Mouse (Mus musculus) olfactory bulb, adult 2 months (tissue): ENCODE measurements around the gene Rsph14. TPM values are rescaled to one million over a fixed set of nuclear protein-coding genes. Genes with fewer than 3 reads are reported as not detected.

Experiments
- H3K27ac ChIP-seq: fragments of 200-500 bp; 2 replicates; pipeline ENCODE4 v1.5.1; 2012; ENCODE audit warnings: low read depth, low read length; ENCODE audit not compliant: insufficient read depth
- H3K4me1 ChIP-seq: fragments of 200-500 bp; 2 replicates; pipeline ENCODE4 v1.6.1; 2012; ENCODE audit warnings: low read length; ENCODE audit not compliant: control insufficient read depth, insufficient read depth
- H3K4me3 ChIP-seq: fragments of 200-500 bp; 2 replicates; pipeline ENCODE4 v1.5.1; 2012; ENCODE audit warnings: mild to moderate bottlenecking, low read depth, low read length, moderate library complexity; ENCODE audit not compliant: insufficient read depth
- CTCF ChIP-seq: fragments of 200-500 bp; IDR thresholded peaks from 2 replicates; pipeline ENCODE4 v1.5.1; 2012; ENCODE audit warnings: low read depth, mild to moderate bottlenecking, low read length, moderate library complexity; ENCODE audit not compliant: insufficient read depth
- POLR2A ChIP-seq: fragments of 200-500 bp; IDR thresholded peaks from 2 replicates; pipeline ENCODE4 v1.6.1; 2012; ENCODE audit warnings: mild to moderate bottlenecking, low read depth, low read length, moderate library complexity; ENCODE audit not compliant: insufficient read depth
- WGBS: fragments of 180-500 bp; shearing (Covaris S2); methylation state at CpG from one replicate; pipeline ENCODE4 v1.1.7; 2018; 5-methylcytosine and 5-hydroxymethylcytosine counted together
- polyA plus RNA-seq: library from polyadenylated mRNA; stranded (reverse); fragments of >200 nt; gene quantifications from 2 replicates; pipeline ENCODE4 v1.2.4, GENCODE M21; 2012; ENCODE audit warnings: low replicate concordance; ENCODE audit not compliant: missing spikeins, insufficient read depth, insufficient read length

The Rsph14 gene
- polyA plus RNA-seq, 1 experiment: not detected

DNA sequence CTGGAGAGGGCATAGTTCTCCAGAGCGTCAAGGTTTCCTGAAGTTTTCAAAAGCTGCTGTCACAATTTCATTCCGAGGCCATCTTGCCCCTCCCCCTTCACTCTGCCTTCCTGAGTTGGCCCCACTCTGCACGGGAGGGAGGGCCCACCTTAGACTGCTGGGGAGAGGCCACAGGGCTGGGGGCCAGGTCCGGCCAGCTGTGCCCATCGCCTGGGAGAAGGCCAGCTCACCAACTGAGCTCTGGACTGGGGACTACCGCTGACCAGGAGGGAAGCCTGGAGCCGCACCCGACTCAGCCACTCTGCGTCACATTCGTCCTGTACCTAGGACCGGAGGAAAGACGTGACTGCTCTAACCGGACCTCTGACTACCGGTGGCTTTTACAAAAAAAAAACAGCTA, 16.9 kb downstream of the Rsph14 start:
- no peak overlapping the region for H3K27ac ChIP-seq
- TF ChIP-seq POLR2A (no peak), CTCF (no peak)
- H3K4me3 ChIP-seq: no peak overlapping the region
- WGBS: 56% methylated on average over 14 of the region's 14 CpGs
- peaks cover 36% of the 10 kb centered on the region for H3K4me1 ChIP-seq

DNA sequence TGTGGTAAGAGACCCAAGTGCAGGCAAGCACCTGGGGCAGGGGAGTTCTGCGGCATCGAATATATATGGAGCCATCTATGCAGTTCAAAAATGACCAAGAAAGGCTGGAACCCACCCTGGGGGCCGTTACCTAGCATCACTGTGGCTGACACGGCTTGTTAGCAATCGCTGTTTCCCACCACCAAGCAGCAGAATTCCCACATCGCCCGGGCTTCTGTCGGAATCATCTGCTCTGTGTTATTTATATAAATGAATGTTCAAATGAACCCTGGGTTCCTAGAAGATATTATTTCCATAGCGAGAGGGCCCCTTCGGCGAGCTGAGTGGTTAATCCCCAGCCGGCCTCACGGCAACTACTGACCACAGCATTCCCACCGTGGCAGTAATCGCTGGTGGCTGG, 21.7 kb downstream of the Rsph14 start:
- TF ChIP-seq CTCF (no peak), POLR2A (no peak)
- H3K4me3 ChIP-seq: no peak overlapping the region
- WGBS: 74% methylated on average over 15 of the region's 15 CpGs
- no peak overlapping the region for H3K27ac ChIP-seq
- H3K4me1 ChIP-seq: peaks cover 49% of the 10 kb centered on the region

DNA sequence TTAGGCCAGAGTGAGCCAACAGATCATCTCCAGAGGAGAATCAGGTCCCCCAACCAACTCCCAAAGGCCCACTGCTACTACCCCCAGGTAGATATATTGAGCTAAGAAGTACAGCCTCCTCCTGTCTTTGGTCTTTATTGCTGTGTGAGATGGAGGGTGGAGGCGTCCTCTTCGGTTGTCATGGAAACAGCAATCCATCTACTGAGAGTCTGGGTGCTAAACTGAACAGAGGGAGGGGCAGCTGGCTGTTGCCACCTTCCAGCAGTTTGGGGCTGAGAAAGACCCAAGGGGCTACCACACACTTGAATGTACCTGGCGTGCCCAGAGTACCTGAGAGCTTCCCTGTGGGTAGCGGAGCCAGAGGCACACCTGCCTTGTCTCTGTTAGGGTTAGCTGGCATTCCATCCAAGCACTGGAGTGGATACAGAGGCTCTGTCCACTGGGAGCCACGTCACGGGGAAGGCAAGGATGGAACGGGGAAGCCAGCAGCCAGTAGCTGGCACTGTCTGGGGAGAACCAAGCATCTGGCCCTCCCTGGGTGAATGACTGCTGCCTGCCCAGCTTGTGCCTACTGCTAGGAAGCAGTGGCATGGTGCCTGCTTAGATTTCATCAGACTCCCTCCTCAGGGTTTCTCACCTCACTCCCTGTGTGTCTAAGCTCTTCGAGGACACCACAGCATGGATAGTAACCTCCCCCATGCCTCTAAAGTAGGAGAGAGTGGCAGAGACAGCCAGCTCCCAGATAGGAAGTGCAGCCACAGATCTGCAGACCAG, 25.3 kb downstream of the Rsph14 start:
- Histone ChIP-seq H3K4me3 (no peak overlapping the region), H3K4me1 (peaks cover 32% of the 10 kb centered on the region), H3K27ac (no peak overlapping the region)
- no peak for TF ChIP-seq POLR2A
- no peak for TF ChIP-seq CTCF
- WGBS: 59% methylated on average over 8 of the region's 8 CpGs

DNA sequence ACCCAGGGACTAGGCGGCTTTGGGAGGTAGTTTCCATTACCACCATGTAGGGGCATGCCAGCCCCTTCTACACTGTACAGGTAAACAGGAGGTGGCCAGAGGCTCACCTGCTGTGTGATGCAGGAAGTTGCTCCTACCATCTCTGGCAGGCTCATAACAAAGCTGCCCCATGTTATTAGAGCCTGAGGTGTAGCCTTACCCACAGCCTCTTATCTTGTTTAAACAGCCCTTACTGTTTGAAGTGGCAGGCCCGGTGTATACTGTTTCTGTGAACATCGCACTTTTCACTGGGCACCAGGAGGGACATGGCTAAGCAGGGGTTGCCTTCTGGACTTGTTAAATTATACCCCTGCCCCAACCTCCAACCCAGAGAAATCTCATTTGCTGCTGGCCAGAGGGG, 28.3 kb downstream of the Rsph14 start:
- Histone ChIP-seq H3K4me3 (no peak overlapping the region), H3K27ac (no peak overlapping the region), H3K4me1 (peaks cover 29% of the 10 kb centered on the region)
- 92% methylated on average over 3 of the region's 3 CpGs for WGBS
- TF ChIP-seq CTCF: no peak
- no peak for TF ChIP-seq POLR2A

DNA sequence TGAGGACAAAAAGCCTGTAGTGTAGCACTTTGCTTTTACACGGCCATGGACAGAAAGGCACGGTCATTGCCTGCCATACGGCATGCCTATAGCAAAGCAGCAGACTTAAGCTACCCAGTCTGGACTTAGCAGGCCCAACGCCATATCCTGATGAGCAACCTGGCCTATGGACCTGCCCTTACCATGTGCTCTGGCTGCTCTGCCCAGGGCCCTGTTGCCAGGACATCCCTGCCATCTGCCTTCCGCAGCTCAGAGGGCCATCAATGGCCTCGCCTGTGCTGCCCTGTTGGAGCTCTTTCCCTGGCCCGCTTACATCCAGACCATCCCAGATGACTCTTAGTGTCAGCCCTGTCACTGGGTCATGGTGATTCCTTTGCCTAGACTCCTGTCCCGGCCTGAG, 31.0 kb downstream of the Rsph14 start:
- Histone ChIP-seq H3K4me1 (peaks cover 14% of the 10 kb centered on the region), H3K27ac (no peak overlapping the region), H3K4me3 (no peak overlapping the region)
- 93% methylated on average over 8 of the region's 8 CpGs for WGBS
- no peak for TF ChIP-seq POLR2A

DNA sequence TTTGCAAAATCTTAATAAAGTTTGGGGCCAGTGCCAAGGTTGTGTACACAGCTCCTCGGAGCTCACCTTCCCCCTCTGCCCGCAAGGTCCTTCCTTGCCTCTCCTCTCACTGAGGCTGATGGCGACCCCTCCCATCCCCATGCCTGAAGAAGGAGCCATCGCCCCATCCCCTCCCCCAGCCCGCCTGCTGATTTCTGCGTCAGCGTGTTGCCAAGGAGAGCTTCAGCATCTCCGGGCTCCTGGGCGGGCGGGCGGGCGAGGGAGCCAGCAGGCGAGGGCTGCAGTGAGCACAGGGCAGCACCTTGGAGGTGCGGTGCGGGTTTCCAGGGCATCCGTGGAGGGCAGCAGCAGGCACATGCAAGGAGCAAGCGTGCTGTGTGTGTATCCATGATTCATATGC, 37.0 kb downstream of the Rsph14 start:
- Histone ChIP-seq H3K4me3 (peak overlapping the region; percentile 16), H3K27ac (peak overlapping the region; percentile 68)

DNA sequence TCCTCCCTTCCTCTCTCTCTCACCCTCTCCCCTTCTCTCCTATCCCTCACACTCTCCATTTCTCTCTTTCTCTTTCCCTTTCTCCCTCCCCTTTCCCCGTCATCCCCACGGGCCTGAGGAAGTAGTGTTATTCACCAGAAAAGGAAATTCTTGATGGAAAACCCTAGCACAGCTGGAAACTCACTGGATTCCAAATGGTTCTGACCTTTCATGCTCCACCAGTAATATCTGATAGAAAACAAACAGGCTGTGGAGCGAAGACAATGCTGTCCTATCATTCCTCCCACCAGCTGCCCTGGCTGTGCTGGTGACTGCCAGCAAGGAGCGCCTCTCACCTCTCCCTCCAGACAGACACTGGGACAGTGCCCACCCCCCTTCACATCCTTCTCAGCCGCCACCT, 37.5 kb downstream of the Rsph14 start:
- TF ChIP-seq CTCF: no peak
- TF ChIP-seq POLR2A: no peak
- 6% methylated on average over 5 of the region's 5 CpGs for WGBS
- Histone ChIP-seq H3K4me1 (peaks cover 42% of the 10 kb centered on the region), H3K4me3 (no peak overlapping the region), H3K27ac (peak overlapping the region; percentile 68)

More for the DNA sequence above, 37.0 kb downstream of the Rsph14 start:
- peaks cover 39% of the 10 kb centered on the region for H3K4me1 ChIP-seq
- TF ChIP-seq CTCF: no peak
- TF ChIP-seq POLR2A: no peak
- WGBS: 3% methylated on average over 17 of the region's 17 CpGs

DNA sequence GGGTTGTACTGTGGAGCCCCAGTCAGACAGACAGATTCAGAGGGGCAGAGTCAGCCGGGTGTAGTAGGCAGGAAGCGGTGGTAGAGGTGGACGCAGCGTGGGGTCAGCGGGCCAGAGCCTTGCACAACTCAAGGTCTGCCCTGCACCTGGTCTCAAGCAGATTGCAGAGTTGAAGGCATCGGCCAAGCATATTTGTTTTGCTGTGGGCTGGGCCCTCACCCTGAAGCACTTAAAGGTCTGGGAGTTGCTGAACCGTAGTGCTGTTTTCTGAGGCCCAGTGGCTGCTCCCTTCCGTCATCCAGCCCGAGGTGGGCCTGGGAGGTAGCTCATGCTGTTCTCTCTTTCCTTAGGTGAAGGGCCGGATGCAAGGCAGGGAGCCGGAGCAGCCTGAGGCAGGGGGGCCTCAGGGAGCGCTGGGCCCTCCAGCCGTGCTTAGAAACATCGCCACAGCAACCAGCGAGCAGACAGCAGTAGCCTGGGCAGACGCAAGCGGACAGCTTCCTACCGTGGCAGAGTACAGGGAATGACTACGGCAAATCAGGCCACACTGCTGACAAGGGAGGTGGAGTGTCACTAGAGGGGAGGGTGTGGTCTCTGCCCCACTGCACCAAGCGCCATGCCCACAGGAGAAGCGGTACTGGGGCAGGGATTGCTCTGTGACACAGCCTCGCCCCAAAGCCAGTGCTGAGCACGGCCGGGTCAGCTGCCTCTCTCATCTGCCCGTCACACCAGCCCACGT, 41.6 kb downstream of the Rsph14 start:
- WGBS: 67% methylated on average over 26 of the region's 26 CpGs
- no peak overlapping the region for H3K4me3 ChIP-seq
- H3K27ac ChIP-seq: no peak overlapping the region
- TF ChIP-seq CTCF (no peak), POLR2A (no peak)
- H3K4me1 ChIP-seq: peaks cover 49% of the 10 kb centered on the region

DNA sequence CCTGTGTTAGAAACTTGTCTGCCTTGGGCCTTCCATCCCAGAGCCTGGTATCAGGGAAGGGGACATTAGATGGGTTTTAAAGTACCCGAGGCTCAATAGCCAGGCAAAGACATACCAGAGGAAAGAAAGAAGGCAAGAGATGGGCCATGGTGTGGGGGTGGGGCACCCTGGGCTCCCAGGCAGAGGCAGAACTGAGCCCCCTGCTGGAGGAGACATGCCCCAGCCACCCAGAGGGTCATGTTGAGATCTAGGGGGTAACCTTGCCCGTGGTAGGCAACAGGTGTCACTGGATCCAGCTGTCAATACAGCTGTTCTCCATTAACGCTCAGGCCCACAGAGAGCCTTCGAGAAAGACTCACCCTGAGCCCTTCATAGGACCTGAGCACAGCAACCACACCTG, 42.6 kb downstream of the Rsph14 start:
- H3K4me3 ChIP-seq: no peak overlapping the region
- H3K4me1 ChIP-seq: peaks cover 40% of the 10 kb centered on the region
- 85% methylated on average over 4 of the region's 4 CpGs for WGBS
- H3K27ac ChIP-seq: no peak overlapping the region
- TF ChIP-seq CTCF (peak; percentile 26; the same call in 1 of the 2 replicates), POLR2A (no peak)
